In the genomic region with DNA sequence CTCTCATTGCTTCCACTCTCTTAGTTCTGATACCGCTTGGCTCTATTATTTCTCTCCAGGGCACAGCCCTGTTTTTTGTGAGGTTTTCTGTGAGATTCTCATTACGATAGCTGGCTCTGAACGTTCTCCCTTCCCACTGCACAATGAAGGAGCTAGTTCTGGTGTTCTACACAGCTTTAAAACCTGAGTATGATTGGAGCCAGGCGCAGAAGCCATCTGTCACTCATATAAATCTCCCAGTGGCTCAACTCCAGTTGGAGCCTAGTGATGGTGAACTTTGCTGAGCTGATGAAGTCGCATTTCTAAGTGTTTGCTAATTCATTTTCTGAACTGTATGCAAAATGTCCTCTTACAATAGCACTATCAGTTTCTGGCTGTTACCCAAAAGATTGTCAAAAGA, we compare ENCODE assay signal across 21 mouse cellular contexts. TPM values are rescaled to one million over a fixed set of nuclear protein-coding genes. Genes with fewer than 3 reads are reported as not detected.
"Had no signal": no experiment of that assay in that cellular context is flagged by ENCODE, and none has a peak within 500 bp of the region (broad histone marks: within the 10 kb centered on the region; RNA-seq: fewer than 3 reads in every experiment).

No protein-coding gene starts in this region.

- H3K36me3 ChIP-seq: limb, embryonic 12.5 days; midbrain, embryonic 12.5 days; neural tube, embryonic 13.5 days; stomach, embryonic 15.5 days had no signal

- ATAC-seq: midbrain, embryonic 16.5 days had no signal

- H3K9ac ChIP-seq: limb, embryonic 12.5 days; liver, embryonic 14.5 days; midbrain, embryonic 12.5 days; neural tube, embryonic 13.5 days; stomach, embryonic 15.5 days had no signal

- H3K27me3 ChIP-seq: limb, embryonic 12.5 days; midbrain, embryonic 12.5 days; neural tube, embryonic 13.5 days; stomach, embryonic 15.5 days had no signal

- DNase-seq: kidney, adult 2 months; kidney, postnatal 36 days; lung, adult 18-20 months; lung, postnatal 10 days; right cerebral cortex, postnatal 14 days; thymus, adult 2 months; thymus, postnatal 25 days had no signal

- H3K4me2 ChIP-seq: limb, embryonic 12.5 days; midbrain, embryonic 12.5 days; neural tube, embryonic 13.5 days; stomach, embryonic 15.5 days had no signal

- H3K9me3 ChIP-seq: limb, embryonic 12.5 days; midbrain, embryonic 12.5 days; neural tube, embryonic 13.5 days; stomach, embryonic 15.5 days had no signal

- H3K27ac ChIP-seq: layer of hippocampus, adult 2 months; limb, embryonic 12.5 days; liver, embryonic 14.5 days; midbrain, embryonic 12.5 days; neural tube, embryonic 13.5 days; stomach, embryonic 15.5 days had no signal

- H3K4me1 ChIP-seq: limb, embryonic 12.5 days; midbrain, embryonic 12.5 days; neural tube, embryonic 13.5 days; stomach, embryonic 15.5 days had no signal

- H3K4me3 ChIP-seq: layer of hippocampus, adult 2 months; limb, embryonic 12.5 days; midbrain, embryonic 12.5 days; neural tube, embryonic 13.5 days; stomach, embryonic 15.5 days had no signal

RNA-seq across cellular contexts. Expression of a gene that starts 56.7 kb away (rescaled TPM):
- total RNA-seq: layer of hippocampus, adult 2 months; layer of hippocampus, postnatal 36 days; left cerebral cortex, adult 8-10 months; left cerebral cortex, postnatal 25 days; megakaryocyte-erythroid progenitor cell, adult 5-6 weeks had no signal
- polyA plus RNA-seq: kidney, adult 2 months; kidney, embryonic 16.5 days; limb, embryonic 12.5 days; spleen, adult 2 months; urinary bladder, adult 2 months had no signal
